Mouse (Mus musculus): ENCODE measurements around the gene Ssbp3. TPM values are rescaled to one million over a fixed set of nuclear protein-coding genes. Genes with fewer than 3 reads are reported as not detected.

The Ssbp3 gene
- 47.4 and 51.3 TPM in 2 replicates for total RNA-seq (2017)

DNA sequence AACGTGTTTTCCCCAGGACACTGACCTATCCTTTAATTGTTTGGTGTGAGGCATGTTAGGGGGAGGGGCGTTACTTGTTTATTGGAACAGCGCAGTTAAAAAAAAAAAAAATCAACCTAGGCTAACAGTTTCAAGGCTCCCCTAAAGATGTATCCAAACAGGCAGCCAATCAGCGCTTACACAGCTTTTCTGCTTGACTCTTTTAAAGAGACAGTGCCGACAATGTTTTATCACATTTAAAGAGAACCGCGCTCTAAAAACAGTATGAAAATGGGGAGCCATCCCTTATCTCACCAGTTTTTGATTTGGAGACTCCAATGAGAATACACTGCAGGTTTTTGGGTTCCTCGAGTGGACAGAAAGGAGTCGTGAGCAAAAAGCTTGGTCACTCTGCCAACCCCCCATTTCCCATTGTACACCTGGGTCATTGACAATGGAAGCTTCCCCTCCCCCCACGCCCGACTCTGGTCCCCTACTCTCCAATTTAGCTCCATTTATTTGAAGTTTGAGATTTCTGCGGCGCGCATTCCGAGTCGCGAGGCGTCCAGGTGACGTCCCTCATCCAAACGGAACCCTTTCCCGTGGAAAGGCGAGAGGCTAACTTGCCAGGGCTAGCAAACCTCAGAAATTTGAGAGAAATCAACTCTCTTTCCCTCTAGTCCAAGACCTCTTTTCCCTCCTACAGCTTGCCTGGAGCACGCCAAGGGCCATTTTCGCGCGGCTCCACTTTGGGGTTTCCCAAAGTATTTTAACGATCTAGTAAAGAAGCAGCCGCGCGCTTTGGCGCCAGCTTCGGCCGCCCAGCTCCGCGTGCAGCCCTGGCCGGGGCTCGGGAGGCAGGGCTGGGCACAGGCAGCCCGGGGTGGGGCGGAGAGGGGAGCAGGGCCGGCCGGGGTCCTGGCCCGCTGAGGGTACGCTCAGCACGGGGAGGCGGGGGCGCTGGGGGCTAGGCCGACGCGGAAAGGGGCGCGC is at the start of gene Ssbp3:
Gene Ssbp3, plus strand, starts transcription at position 501 of the 972 bp plus-strand sequence.
- ATAC-seq (replicated peaks in 1 of 2; ENCODE audit: insufficient read depth in 1 of 2, low FRiP score in 2 of 2, low TSS enrichment in 1 of 2, low read depth in 1 of 2, poor library complexity in 2 of 2, severe bottlenecking in 2 of 2), result peak; percentile 24 to 35; a peak in 1 of 4 replicates

DNA sequence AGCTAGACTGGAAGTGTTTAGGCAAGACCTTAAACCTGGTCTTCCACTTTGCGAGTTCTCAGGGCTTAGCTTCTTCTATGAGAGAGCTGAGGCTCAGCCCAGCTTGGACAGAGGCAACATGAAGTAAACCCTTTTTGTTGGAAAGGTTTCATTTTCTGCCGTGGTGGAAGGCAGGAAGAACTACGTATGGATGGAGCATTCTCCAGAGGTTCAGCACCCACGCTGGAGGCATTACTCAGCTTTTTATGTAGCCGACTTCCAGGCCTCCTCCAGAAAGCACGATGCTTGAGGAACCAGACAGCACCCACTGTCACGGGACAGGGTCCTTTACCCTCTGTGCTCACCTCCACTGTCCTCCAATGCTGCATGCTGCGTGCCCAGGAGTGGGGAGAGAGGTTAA is 48.6 kb upstream of the Ssbp3 start:
- no peak for ATAC-seq (replicated peaks in 1 of 2; ENCODE audit: insufficient read depth in 1 of 2, low FRiP score in 2 of 2, low TSS enrichment in 1 of 2, low read depth in 1 of 2, poor library complexity in 2 of 2, severe bottlenecking in 2 of 2)

DNA sequence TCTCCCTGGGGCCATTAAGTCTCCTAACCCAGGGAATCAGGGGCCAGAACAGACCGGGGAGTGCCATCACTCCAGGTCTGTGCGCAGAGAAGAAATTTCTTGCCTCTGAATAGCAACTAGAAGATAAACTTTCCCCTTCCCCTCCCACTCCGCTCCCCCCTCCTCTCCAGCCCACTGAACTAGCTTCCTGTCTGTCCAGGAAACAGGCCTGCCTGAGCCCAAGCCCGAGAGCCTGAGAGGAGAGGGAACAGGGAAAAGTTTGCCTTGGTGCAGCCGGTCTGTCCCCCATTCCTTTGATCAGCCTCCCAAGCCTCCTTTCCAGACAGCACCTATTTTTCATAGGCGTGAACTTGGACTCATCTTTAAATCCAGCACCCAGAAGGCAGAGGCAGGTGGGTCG is 48.2 kb upstream of the Ssbp3 start:
- ATAC-seq (replicated peaks in 1 of 2; ENCODE audit: insufficient read depth in 1 of 2, low FRiP score in 2 of 2, low TSS enrichment in 1 of 2, low read depth in 1 of 2, poor library complexity in 2 of 2, severe bottlenecking in 2 of 2), result peak in 1 of 2 experiments; percentile 27; a peak in 1 of 4 replicates

DNA sequence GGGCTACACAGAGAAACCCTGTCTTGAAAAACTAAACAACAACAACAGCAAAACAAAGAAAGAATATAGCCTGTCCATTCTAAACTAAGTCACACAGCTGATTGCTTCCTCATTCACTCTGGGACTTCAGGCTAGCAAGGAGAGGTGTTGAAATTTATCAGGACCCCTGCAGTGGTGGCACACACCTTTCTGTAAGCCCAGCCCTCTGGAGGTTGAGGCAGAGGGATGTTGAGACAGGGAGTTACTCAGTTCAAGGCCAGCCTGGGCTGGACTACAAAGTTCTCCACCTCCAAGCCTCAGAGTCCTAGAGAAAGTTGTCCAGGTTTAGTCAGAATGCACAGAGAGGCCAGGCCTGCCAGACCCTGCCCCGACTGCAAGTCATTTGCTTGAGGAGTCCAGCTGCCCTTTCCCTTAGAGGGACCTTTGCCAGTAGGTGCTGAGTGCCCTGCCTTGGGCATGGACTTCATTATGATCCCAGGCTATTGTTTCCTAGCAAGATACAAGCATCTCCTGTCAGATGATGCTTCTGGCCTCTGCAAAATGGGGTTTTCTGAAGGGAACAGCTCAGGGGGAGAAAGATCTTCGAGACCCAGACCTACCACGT is 47.6 kb upstream of the Ssbp3 start:
- ATAC-seq (replicated peaks in 1 of 2; ENCODE audit: insufficient read depth in 1 of 2, low FRiP score in 2 of 2, low TSS enrichment in 1 of 2, low read depth in 1 of 2, poor library complexity in 2 of 2, severe bottlenecking in 2 of 2), result no peak

DNA sequence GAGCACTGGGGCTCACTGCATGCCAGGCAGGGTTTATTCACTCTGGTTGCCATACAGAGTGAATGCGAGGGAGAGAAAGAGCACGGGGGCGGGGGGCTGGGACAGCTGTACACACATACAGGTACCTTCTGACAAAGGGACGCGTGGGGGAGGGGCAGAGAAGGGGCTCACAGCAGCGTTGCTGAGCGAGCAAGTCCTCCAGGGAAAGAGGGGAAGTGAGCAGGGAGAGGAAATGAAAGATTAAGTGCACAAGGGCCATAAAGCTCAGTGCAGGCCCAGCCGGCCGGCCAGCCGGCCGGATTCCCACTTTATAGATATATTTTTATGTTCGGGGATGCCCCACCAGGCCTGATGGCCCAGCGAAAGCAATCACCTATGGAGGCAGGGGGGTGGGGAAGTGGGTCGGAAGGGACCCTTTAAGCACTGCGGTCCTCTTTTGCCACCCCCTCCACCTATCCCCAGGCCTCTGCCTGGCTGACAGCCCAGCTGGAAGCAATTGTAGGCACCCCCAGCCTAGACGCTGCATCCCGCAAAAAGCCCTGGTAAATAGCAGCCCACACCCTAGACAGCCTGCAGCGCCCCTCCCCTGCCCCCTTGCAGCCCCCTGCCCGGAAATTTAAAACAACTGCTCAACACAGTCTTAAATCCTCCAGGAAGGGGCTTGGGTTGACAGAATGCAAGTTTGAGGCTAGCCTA is 44.9 kb upstream of the Ssbp3 start:
- ATAC-seq (replicated peaks in 1 of 2; ENCODE audit: insufficient read depth in 1 of 2, low FRiP score in 2 of 2, low TSS enrichment in 1 of 2, low read depth in 1 of 2, poor library complexity in 2 of 2, severe bottlenecking in 2 of 2), result no peak

DNA sequence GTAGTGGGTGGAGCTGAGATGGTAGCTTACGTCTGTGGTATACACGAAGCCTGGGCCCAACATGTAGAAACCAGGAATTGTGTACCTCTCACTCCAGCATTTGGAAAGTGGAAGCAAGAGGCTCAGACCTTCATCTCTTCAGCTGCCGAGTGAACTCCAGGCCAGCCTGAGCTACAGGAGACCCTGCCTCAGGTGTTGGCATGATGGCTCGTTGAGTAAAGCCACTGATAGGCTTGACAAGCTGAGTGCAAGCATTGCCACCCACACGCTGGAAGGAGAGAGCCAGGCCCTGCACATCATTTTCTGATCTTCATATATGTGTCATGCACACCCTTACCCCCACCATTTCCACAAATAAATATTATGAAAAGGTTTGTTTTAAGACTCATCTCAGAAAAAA is 44.1 kb upstream of the Ssbp3 start:
- no peak for ATAC-seq (replicated peaks in 1 of 2; ENCODE audit: insufficient read depth in 1 of 2, low FRiP score in 2 of 2, low TSS enrichment in 1 of 2, low read depth in 1 of 2, poor library complexity in 2 of 2, severe bottlenecking in 2 of 2)

DNA sequence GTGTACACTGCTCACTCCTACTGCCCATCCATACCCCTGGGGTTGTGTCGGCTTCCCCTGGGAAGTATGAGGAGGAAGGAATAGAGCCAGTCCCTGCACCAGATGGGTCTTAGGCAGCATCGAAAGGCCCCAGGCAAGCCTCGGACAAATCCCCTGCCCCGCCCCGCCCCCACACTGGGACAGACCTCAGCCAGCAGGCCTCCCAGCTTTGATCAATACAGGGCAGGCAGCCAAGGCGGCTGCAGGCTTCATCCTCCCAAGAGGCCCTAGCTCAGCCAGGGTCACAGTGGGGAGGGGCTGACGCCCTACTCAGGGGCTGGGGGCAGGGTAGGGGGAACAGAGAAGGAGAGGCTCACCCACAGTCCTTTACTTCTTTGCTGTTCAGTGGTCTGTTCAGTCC is 43.7 kb upstream of the Ssbp3 start:
- no peak for ATAC-seq (replicated peaks in 1 of 2; ENCODE audit: insufficient read depth in 1 of 2, low FRiP score in 2 of 2, low TSS enrichment in 1 of 2, low read depth in 1 of 2, poor library complexity in 2 of 2, severe bottlenecking in 2 of 2)

DNA sequence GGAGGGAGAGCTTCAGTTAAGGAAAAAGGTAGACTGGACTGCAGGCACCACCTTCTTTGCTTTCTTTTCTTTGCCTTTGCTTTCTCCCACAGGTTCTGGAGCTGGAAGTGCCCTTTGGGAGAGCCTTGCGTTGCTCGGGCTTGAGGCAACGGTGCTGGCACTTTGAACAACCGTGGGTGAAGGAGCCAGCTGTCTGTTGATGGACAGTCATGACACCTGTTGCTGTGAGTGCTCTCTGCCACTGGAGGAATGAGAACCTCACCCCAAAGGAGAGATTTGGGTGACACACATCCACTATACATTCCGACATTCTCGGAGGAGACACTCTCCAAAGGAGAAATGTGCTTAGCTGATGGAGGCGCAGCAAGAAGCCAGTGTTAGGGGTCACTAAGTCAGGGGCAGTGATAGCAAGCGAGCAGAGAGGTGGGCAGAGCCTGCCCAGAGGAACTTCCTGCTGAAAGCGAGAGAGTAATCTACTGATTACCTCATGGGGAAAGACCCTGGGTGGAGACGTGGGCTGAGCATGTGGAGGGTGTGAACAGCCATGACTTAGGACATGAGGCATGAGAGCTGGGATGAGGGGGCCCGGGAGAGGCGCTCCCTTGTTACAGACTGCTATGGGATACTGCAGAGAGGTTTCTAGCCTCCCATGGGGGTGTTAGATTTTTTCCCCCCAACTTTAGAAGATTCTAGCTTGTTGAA is 41.6 kb upstream of the Ssbp3 start:
- no peak for ATAC-seq (replicated peaks in 1 of 2; ENCODE audit: insufficient read depth in 1 of 2, low FRiP score in 2 of 2, low TSS enrichment in 1 of 2, low read depth in 1 of 2, poor library complexity in 2 of 2, severe bottlenecking in 2 of 2)

DNA sequence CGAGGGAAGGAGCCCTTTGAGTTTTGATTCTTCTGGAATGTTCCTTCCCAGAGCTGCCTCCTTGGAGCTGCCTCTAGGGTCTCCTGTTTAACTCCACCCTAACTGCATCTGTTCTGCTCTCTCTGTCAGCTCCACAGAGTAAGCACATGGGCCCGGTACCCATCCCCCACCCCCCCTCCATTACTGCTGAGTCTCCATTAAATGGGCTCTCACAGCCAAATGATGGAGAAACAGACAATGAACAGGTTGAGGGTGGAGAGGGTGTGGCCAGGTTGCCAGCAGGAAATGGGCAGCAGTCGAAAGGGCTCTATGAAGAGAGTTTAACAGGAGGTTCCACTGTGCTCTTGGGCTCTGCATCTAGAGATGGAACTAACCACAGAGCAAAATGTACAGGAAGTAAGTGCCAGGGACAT is 41.0 kb upstream of the Ssbp3 start:
- peak; percentile 45 to 48; a peak in 3 of 4 replicates for ATAC-seq (replicated peaks in 1 of 2; ENCODE audit: insufficient read depth in 1 of 2, low FRiP score in 2 of 2, low TSS enrichment in 1 of 2, low read depth in 1 of 2, poor library complexity in 2 of 2, severe bottlenecking in 2 of 2)

DNA sequence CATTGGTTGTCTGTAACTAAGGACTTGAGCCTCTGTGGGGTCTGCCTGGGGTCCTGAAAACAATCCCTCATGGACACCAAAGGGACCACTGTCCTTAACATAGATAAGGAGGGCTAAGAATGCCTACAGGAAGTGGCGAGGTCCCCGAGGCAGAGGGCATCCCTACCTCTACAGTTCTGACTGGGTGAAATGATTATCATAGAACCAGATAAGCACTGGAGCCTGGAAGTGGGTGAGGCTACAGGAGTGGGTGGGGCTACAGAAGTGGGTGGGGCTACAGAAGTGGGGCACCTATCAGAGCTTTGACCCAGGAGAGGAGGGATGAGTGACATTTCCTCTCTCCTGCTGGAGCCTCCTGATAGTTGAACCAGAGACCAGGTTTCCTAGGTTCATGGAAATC is 39.9 kb upstream of the Ssbp3 start:
- ATAC-seq (replicated peaks in 1 of 2; ENCODE audit: insufficient read depth in 1 of 2, low FRiP score in 2 of 2, low TSS enrichment in 1 of 2, low read depth in 1 of 2, poor library complexity in 2 of 2, severe bottlenecking in 2 of 2), result peak; percentile 25 to 43; a peak in 2 of 4 replicates

DNA sequence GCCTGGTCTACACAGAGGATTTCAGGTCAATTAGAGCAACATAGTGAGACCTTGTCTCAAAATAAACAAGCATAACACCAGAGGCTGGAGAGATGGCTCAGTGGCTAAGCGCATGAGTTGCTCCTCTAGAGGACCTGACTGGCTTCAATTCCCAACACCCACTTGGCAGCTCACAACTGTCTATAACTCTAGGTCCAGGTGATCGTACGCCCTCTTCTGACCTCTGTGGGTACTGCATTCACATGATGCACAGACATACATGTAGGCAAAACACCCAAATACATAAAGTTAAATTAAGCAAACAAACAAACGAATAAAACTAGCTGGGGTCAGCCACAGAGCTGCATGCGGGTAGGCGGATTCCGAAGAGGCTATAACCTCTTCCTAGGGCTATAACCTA is 36.0 kb upstream of the Ssbp3 start:
- ATAC-seq (replicated peaks in 1 of 2; ENCODE audit: insufficient read depth in 1 of 2, low FRiP score in 2 of 2, low TSS enrichment in 1 of 2, low read depth in 1 of 2, poor library complexity in 2 of 2, severe bottlenecking in 2 of 2), result no peak

DNA sequence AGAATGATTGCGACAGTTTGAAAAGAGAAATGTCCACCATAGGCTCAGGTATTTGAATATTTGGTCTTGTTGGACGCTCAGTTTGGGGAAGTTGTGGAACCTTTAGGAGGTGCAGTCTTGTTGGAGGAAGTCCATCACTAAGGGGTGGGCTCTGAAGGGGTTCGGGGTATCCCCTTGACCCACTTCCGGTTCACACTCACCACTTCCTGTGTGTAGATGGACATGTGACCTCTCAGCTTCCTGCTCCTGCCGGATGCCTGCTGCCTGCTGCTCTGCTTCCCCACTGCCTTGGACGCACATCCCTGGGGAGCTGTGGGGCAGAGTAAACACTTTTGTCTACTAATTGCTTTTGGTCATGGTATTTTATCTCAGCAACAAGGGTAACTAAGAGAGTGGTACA is 29.4 kb upstream of the Ssbp3 start:
- peak; percentile 69 to 85 for ATAC-seq (replicated peaks in 1 of 2; ENCODE audit: insufficient read depth in 1 of 2, low FRiP score in 2 of 2, low TSS enrichment in 1 of 2, low read depth in 1 of 2, poor library complexity in 2 of 2, severe bottlenecking in 2 of 2)

DNA sequence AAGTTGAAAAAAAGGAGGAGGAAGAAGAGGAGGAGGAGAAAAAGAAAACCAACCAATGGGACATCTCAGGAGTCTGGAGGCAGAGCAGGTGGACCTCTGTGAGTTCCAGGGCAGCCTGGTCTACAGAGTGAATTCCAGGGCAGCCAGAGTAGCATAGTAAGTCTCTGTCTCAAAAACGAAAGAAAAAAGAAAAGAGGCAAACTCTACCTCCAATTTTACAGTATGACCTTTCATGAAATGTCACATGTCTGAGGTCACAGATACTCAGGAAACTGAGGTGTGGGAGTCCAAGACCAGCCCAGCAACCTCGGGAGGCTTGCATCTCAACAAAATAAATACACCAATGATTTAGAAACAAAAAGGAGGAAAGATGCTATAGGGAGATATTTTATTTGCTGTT is 27.4 kb upstream of the Ssbp3 start:
- no peak for ATAC-seq (replicated peaks in 1 of 2; ENCODE audit: insufficient read depth in 1 of 2, low FRiP score in 2 of 2, low TSS enrichment in 1 of 2, low read depth in 1 of 2, poor library complexity in 2 of 2, severe bottlenecking in 2 of 2)

DNA sequence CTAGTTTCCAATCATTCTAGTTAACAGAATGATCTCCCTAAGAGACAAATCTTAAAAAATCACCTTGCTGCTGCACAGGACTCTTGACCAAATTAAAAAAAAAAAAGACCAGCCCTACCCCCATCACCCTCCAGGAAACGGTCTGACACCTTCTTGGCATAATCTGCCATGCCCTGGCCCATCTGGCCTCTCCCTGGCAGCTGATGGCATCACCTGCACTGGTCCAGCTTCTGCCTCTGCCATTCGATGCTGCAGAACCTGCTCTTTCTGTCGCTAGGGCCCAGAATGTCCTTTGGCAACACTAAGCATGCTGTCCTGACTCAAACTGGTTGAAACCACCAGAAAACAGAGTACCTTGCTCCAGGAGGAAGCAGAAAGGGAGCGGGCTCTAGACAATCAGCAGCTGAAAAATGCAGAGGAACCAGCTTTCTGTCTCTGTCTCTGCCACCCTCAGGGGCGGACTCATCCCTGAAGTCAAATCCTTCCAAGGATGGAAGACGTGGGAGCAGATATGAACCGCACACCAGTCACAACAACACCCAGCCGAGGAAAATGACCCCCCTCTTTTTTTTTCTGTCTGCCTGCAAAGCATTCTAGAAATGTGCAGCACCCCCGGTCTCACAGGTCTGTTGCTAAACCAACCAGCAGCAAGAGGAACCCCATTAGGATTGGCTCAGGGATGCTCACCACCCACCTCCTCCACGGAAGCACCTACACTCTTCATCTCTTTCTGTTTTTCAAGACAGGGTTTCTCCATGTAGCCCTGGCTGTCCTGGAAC is 24.0 kb upstream of the Ssbp3 start:
- no peak for ATAC-seq (replicated peaks in 1 of 2; ENCODE audit: insufficient read depth in 1 of 2, low FRiP score in 2 of 2, low TSS enrichment in 1 of 2, low read depth in 1 of 2, poor library complexity in 2 of 2, severe bottlenecking in 2 of 2)

DNA sequence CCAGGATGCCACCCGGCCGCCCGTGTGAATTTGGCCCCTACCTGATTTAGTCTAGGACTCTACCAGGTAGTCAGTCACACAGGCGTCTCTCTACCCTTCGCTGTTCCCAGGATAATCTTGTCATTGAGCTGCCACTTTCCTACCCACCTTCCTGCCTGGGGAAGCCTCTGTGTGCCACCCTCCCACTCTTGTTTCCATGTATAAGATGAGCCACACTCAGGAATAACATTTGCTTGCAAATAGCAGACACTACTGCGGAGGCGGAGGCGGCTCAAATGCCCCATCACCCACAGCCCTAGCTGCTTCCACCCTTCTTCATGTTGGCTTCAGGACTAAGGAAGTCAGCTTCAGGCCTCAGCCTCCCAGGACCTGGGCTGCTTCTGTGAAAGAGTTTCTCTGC is 14.4 kb upstream of the Ssbp3 start:
- no peak for ATAC-seq (replicated peaks in 1 of 2; ENCODE audit: insufficient read depth in 1 of 2, low FRiP score in 2 of 2, low TSS enrichment in 1 of 2, low read depth in 1 of 2, poor library complexity in 2 of 2, severe bottlenecking in 2 of 2)

DNA sequence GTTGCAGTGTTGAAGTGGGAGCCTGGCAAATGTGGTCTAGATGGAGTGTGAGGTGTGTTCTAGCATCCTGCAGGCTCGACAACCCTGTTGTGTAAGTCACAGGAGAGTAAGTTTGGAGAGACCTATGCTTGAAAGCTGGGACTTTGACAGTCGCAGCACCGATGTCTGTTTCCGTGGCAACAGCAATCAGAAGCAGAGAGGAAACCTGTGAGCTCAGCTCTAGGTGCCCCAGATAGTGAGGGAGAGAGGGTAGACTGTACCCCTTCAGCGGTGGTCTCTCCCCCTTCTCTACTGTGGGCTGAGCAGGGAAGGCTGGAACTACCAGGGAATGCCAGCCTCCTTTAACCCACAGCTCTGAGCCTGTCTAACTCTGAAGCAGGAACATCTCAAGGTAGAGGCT is 11.6 kb upstream of the Ssbp3 start:
- ATAC-seq (replicated peaks in 1 of 2; ENCODE audit: insufficient read depth in 1 of 2, low FRiP score in 2 of 2, low TSS enrichment in 1 of 2, low read depth in 1 of 2, poor library complexity in 2 of 2, severe bottlenecking in 2 of 2), result no peak

DNA sequence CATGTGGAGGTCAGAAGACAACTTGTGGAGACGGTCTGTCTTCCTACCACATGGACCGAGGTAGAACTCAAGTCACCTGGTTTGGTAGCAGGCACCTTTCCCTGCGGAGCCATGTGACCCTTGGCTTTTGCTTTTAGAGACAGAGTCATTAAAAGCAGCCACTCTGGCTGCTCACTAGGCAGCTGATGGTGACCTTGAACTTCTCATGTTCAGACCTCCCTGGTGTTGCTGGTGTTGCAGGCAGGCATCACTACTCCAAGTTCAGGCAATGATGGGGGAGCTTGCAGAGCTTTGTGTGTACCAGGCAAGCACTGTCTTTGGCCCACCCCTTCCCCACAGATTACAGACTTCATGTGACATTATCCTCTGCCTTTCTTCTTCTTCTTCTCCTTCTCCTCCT is 11.0 kb upstream of the Ssbp3 start:
- no peak for ATAC-seq (replicated peaks in 1 of 2; ENCODE audit: insufficient read depth in 1 of 2, low FRiP score in 2 of 2, low TSS enrichment in 1 of 2, low read depth in 1 of 2, poor library complexity in 2 of 2, severe bottlenecking in 2 of 2)

Measured in hematopoietic stem cell, adult 5-6 weeks (primary cell).